Mouse (Mus musculus) intestine, postnatal 0 days (tissue): ENCODE measurements around the gene Msh3. TPM values are rescaled to one million over a fixed set of nuclear protein-coding genes. Genes with fewer than 3 reads are reported as not detected.
"Not testable (repeated sequence)": the region's sequence is repeated elsewhere in the genome, so short reads cannot be mapped to it uniquely, and the experiment has no call there.

Experiments
- ATAC-seq: fragments of 200-750 bp; cut with Nextera tagmentation; 2 replicates; pipeline ENCODE4 v1.8.0; 2017; ENCODE audit warnings: mild to moderate bottlenecking, moderate TSS enrichment, moderate library complexity
- H3K27ac ChIP-seq: fragments of 300-500 bp; sonication (generic); 2 replicates; pipeline ENCODE4 v1.5.1; 2014; ENCODE audit warnings: mild to moderate bottlenecking, low read depth, low read length, moderate library complexity
- H3K27me3 ChIP-seq: fragments of 300-500 bp; sonication (generic); replicated peaks from 2 replicates; pipeline ENCODE4 v1.6.1; 2014; ENCODE audit warnings: low read length, mixed read lengths; ENCODE audit not compliant: control insufficient read depth, insufficient read depth
- H3K36me3 ChIP-seq: fragments of 300-500 bp; sonication (generic); 2 replicates; pipeline ENCODE4 v1.6.1; 2014; ENCODE audit warnings: mild to moderate bottlenecking, moderate library complexity; ENCODE audit not compliant: control insufficient read depth, insufficient read depth
- H3K4me1 ChIP-seq: fragments of 300-500 bp; sonication (generic); replicated peaks from 2 replicates; pipeline ENCODE4 v1.6.1; 2014; ENCODE audit warnings: antibody characterized with exemption, low read length, mixed read lengths; ENCODE audit not compliant: control insufficient read depth, insufficient read depth
- H3K4me2 ChIP-seq: fragments of 300-500 bp; sonication (generic); replicated peaks from 2 replicates; pipeline ENCODE4 v1.6.1; 2014; ENCODE audit warnings: low read depth, mild to moderate bottlenecking, moderate library complexity
- H3K4me3 ChIP-seq: fragments of 300-500 bp; sonication (generic); 2 replicates; pipeline ENCODE4 v1.5.1; 2014; ENCODE audit warnings: low read depth, low read length
- H3K9ac ChIP-seq: fragments of 300-500 bp; sonication (generic); 2 replicates; pipeline ENCODE4 v1.6.1; 2014; ENCODE audit warnings: mild to moderate bottlenecking, low read depth, low read length
- H3K9me3 ChIP-seq: fragments of 300-500 bp; sonication (generic); 2 replicates; pipeline ENCODE4 v1.6.1; 2016; ENCODE audit warnings: mixed run types; ENCODE audit not compliant: control insufficient read depth
- CTCF ChIP-seq: sonication (generic); IDR thresholded peaks from 2 replicates; pipeline ENCODE4 v1.5.1; 2016; ENCODE audit warnings: low read depth, mild to moderate bottlenecking, control low read depth, antibody characterized with exemption, moderate library complexity
- WGBS: fragments of 180-500 bp; shearing (Covaris S2); extraction: QIAGEN DNeasy Blood & Tissue Kit; methylation state at CpG from one replicate; pipeline ENCODE4 v1.1.7; 2014; 5-methylcytosine and 5-hydroxymethylcytosine counted together
- polyA plus RNA-seq: library from polyadenylated mRNA; unstranded; fragments of >200 nt; fragmentation: Nextera tagmentation; extraction: Ambion mirVana; gene quantifications from 2 replicates; pipeline ENCODE4 v1.2.1, GENCODE M21; 2015

The Msh3 gene
- polyA plus RNA-seq, 1 experiment from 2014 or later, result 8.0 TPM

GRCm38 (mm10) chr13:92387367-92387766, 32.6 kb upstream of the Msh3 start:
- H3K9ac ChIP-seq, result no peak overlapping the region
- no peaks in the 10 kb centered on the region for H3K9me3 ChIP-seq
- no peak overlapping the region for H3K27ac ChIP-seq
- TF ChIP-seq CTCF, result no peak
- WGBS, result 87% methylated on average over 3 of the region's 3 CpGs
- H3K4me2 ChIP-seq, result no peak overlapping the region
- 0 out of 2 replicates have a peak, but pooled peaks cover 6% of the 10 kb centered on the region for H3K36me3 ChIP-seq
- no peak for ATAC-seq
- no peak overlapping the region for H3K4me3 ChIP-seq
- no peaks in the 10 kb centered on the region for H3K4me1 ChIP-seq
- no peaks in the 10 kb centered on the region for H3K27me3 ChIP-seq

GRCm38 (mm10) chr13:92371466-92371865, 16.7 kb upstream of the Msh3 start:
- not testable (repeated sequence) for H3K27me3 ChIP-seq, ATAC-seq, H3K27ac ChIP-seq, H3K4me1 ChIP-seq, H3K9me3 ChIP-seq, H3K4me2 ChIP-seq, H3K9ac ChIP-seq, H3K4me3 ChIP-seq
- peaks cover 10% of the 10 kb centered on the region for H3K36me3 ChIP-seq
- 98% methylated on average over 5 of the region's 6 CpGs for WGBS

- ATAC-seq, result no peak
- Histone ChIP-seq H3K36me3 (peaks cover 10% of the 10 kb centered on the region), H3K4me3 (no peak overlapping the region), H3K27ac (no peak overlapping the region), H3K4me1 (no peaks in the 10 kb centered on the region), H3K27me3 (no peaks in the 10 kb centered on the region), H3K9me3 (no peaks in the 10 kb centered on the region), H3K9ac (no peak overlapping the region), H3K4me2 (no peak overlapping the region)
- 92% methylated on average over 3 of the region's 3 CpGs for WGBS
- no peak for TF ChIP-seq CTCF
Measured at GRCm38 (mm10) chr13:92370811-92371210, 16.0 kb upstream of the Msh3 start.

GRCm38 (mm10) chr13:92365312-92365711, 10.5 kb upstream of the Msh3 start:
- no peak for TF ChIP-seq CTCF
- no peak overlapping the region for H3K9ac ChIP-seq
- ATAC-seq, result no peak
- H3K4me3 ChIP-seq, result no peak overlapping the region
- H3K4me2 ChIP-seq, result no peak overlapping the region
- 76% methylated on average over 4 of the region's 4 CpGs for WGBS
- H3K36me3 ChIP-seq, result peaks cover 14% of the 10 kb centered on the region
- H3K9me3 ChIP-seq, result no peaks in the 10 kb centered on the region
- no peaks in the 10 kb centered on the region for H3K27me3 ChIP-seq
- H3K27ac ChIP-seq, result no peak overlapping the region
- H3K4me1 ChIP-seq, result no peaks in the 10 kb centered on the region

- WGBS, result 72% methylated on average over 2 of the region's 2 CpGs
- no peak for TF ChIP-seq CTCF
- no peak overlapping the region for H3K9ac ChIP-seq
- no peaks in the 10 kb centered on the region for H3K27me3 ChIP-seq
- H3K9me3 ChIP-seq, result no peaks in the 10 kb centered on the region
- no peak overlapping the region for H3K4me3 ChIP-seq
- no peaks in the 10 kb centered on the region for H3K4me1 ChIP-seq
- ATAC-seq, result no peak
- H3K36me3 ChIP-seq, result peaks cover 7% of the 10 kb centered on the region
- H3K27ac ChIP-seq, result no peak overlapping the region
- no peak overlapping the region for H3K4me2 ChIP-seq
Measured at GRCm38 (mm10) chr13:92361609-92362008, 6.8 kb upstream of the Msh3 start.

- TF ChIP-seq CTCF, result peak; percentile 50
- Histone ChIP-seq H3K4me1 (0 out of 2 replicates have a peak, but pooled peaks cover 6% of the 10 kb centered on the region), H3K9ac (no peak overlapping the region), H3K4me3 (no peak overlapping the region), H3K9me3 (no peaks in the 10 kb centered on the region), H3K36me3 (peaks cover 7% of the 10 kb centered on the region), H3K27ac (no peak overlapping the region), H3K27me3 (no peaks in the 10 kb centered on the region), H3K4me2 (no peak overlapping the region)
- 61% methylated on average over 2 of the region's 2 CpGs for WGBS
- no peak for ATAC-seq
Measured at GRCm38 (mm10) chr13:92357644-92358043, 2.8 kb upstream of the Msh3 start.

- H3K27ac ChIP-seq, result no peak overlapping the region
- 77% methylated on average over 7 of the region's 7 CpGs for WGBS
- H3K4me3 ChIP-seq, result no peak overlapping the region
- no peak for ATAC-seq
- no peak overlapping the region for H3K9ac ChIP-seq
- peak overlapping the region; percentile 97 for H3K4me2 ChIP-seq
- no peak for TF ChIP-seq CTCF
- H3K27me3 ChIP-seq, result no peaks in the 10 kb centered on the region
- 0 out of 2 replicates have a peak, but pooled peaks cover 6% of the 10 kb centered on the region for H3K4me1 ChIP-seq
- no peaks in the 10 kb centered on the region for H3K9me3 ChIP-seq
- H3K36me3 ChIP-seq, result peaks cover 7% of the 10 kb centered on the region
Measured at GRCm38 (mm10) chr13:92356376-92356775, 1.6 kb upstream of the Msh3 start.
